Mouse (Mus musculus) hindbrain, embryonic 11.5 days (tissue): ENCODE data around the gene Med25. TPM values are rescaled to one million over a fixed set of nuclear protein-coding genes. Genes with fewer than 3 reads are reported as not detected.
A peak's percentile ranks its signal among the peaks of the same experiment; 100 is the strongest.

ENCODE experiments used
- ATAC-seq: fragments of 200-750 bp; cut with Nextera tagmentation; 2 replicates; pipeline ENCODE4 v1.8.0; 2017; ENCODE audit warnings: mild to moderate bottlenecking, moderate TSS enrichment, moderate library complexity; ENCODE audit not compliant: low FRiP score
- DNase-seq: peaks from one replicate; pipeline ENCODE4 v3.0.0-alpha.2; 2015; ENCODE audit warnings: low spot score
- H3K27ac ChIP-seq: fragments of 300-500 bp; sonication (generic); 2 replicates; pipeline ENCODE4 v1.5.1; 2014; ENCODE audit warnings: mild to moderate bottlenecking, low read depth, low read length
- H3K27me3 ChIP-seq: fragments of 300-500 bp; sonication (generic); 2 replicates; pipeline ENCODE4 v1.6.1; 2014; ENCODE audit warnings: mild to moderate bottlenecking, low read length, moderate library complexity, mixed read lengths; ENCODE audit not compliant: control insufficient read depth, insufficient read depth
- H3K36me3 ChIP-seq: fragments of 300-500 bp; sonication (generic); 2 replicates; pipeline ENCODE4 v1.6.1; 2014; ENCODE audit warnings: mild to moderate bottlenecking, low read length, moderate library complexity, mixed read lengths; ENCODE audit not compliant: control insufficient read depth, insufficient read depth
- H3K4me1 ChIP-seq: fragments of 300-500 bp; sonication (generic); replicated peaks from 2 replicates; pipeline ENCODE4 v1.6.1; 2014; ENCODE audit warnings: low read length, mixed read lengths; ENCODE audit not compliant: control insufficient read depth, insufficient read depth
- H3K4me2 ChIP-seq: fragments of 300-500 bp; sonication (generic); replicated peaks from 2 replicates; pipeline ENCODE4 v1.6.1; 2014; ENCODE audit warnings: mild to moderate bottlenecking, low read depth, low read length
- H3K4me3 ChIP-seq: fragments of 300-500 bp; sonication (generic); 2 replicates; pipeline ENCODE4 v1.5.1; 2014; ENCODE audit warnings: low read depth, low read length
- H3K9ac ChIP-seq: fragments of 300-500 bp; sonication (generic); 2 replicates; pipeline ENCODE4 v1.6.1; 2014; ENCODE audit warnings: low read depth, low read length
- H3K9me3 ChIP-seq: fragments of 300-500 bp; sonication (generic); 2 replicates; pipeline ENCODE4 v1.6.1; 2016; ENCODE audit warnings: low read length; ENCODE audit not compliant: control insufficient read depth
- WGBS: fragments of 180-500 bp; shearing (Covaris S2); extraction: QIAGEN DNeasy Blood & Tissue Kit; methylation state at CpG from one replicate; pipeline ENCODE4 v1.1.7; 2014; 5-methylcytosine and 5-hydroxymethylcytosine counted together
- polyA plus RNA-seq: library from polyadenylated mRNA; unstranded; fragments of >200 nt; fragmentation: Nextera tagmentation; extraction: Ambion mirVana; gene quantifications from 2 replicates; pipeline ENCODE4 v1.2.1, GENCODE M21; 2014

Gene Med25
- polyA plus RNA-seq, 1 experiment from 2014 or later = 76.2 TPM

GRCm38 (mm10) chr7:44840426-44840825 lies 52.1 kb downstream of the Med25 start:
- Histone ChIP-seq H3K27me3 (peaks cover 20% of the 10 kb centered on the region), H3K9ac (no peak overlapping the region), H3K4me2 (peak overlapping the region; percentile 49; the same call in 1 of the 2 replicates), H3K9me3 (no peaks in the 10 kb centered on the region), H3K4me3 (no peak overlapping the region), H3K36me3 (peaks cover 11% of the 10 kb centered on the region), H3K27ac (no peak overlapping the region), H3K4me1 (peaks cover 10% of the 10 kb centered on the region)
- DNase-seq = no peak
- 65% methylated on average over 14 of the region's 14 CpGs for WGBS
- ATAC-seq = no peak

DNA sequence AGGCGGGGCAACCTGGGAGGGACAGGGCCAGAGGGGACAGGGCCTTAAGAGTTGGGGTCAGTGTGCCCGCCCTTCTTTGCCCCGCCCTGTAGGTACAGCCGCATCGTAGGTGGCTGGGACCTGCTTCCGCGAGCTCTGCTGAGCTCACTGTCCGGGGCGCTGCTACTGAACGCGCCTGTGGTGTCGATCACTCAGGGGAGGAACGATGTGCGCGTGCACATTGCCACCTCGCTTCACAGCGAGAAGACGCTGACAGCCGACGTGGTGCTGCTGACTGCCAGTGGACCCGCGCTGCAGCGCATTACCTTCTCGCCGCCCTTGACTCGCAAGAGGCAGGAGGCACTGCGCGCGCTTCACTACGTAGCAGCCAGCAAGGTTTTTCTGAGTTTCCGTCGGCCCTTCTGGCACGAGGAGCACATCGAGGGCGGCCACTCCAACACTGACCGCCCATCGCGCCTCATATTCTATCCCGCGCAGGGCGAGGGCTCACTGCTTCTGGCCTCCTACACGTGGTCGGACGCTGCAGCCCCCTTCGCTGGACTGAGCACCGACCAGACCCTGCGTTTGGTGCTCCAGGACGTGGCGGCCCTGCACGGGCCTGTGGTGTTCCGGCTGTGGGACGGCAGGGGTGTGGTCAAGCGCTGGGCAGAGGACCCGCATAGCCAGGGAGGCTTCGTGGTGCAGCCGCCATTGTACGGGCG lies 52.9 kb downstream of the Med25 start:
- Histone ChIP-seq H3K9me3 (no peaks in the 10 kb centered on the region), H3K9ac (peak overlapping the region; percentile 42; the same call in 1 of the 2 replicates), H3K27me3 (peaks cover 20% of the 10 kb centered on the region), H3K27ac (no peak overlapping the region), H3K4me2 (peak overlapping the region; percentile 49), H3K4me3 (peak overlapping the region; percentile 23), H3K4me1 (peaks cover 10% of the 10 kb centered on the region), H3K36me3 (peaks cover 7% of the 10 kb centered on the region)
- 3% methylated on average over 56 of the region's 58 CpGs for WGBS
- ATAC-seq (peak; percentile 48), DNase-seq (peak; percentile 57)

- no peaks in the 10 kb centered on the region for H3K9me3 ChIP-seq
- DNase-seq = no peak
- H3K27ac ChIP-seq = no peak overlapping the region
- ATAC-seq = no peak; the same call in 1 of the 2 replicates
- 33% methylated on average over 11 of the region's 11 CpGs for WGBS
- H3K4me1 ChIP-seq = peaks cover 10% of the 10 kb centered on the region
- peaks cover 5% of the 10 kb centered on the region for H3K36me3 ChIP-seq
- peak overlapping the region; percentile 49 for H3K4me2 ChIP-seq
- H3K9ac ChIP-seq = 0 out of 2 replicates have a peak overlapping the region, but pooled peaks have one; percentile 29
- peaks cover 20% of the 10 kb centered on the region for H3K27me3 ChIP-seq
- peak overlapping the region; percentile 23 for H3K4me3 ChIP-seq
Measured at GRCm38 (mm10) chr7:44839171-44839490, 53.4 kb downstream of the Med25 start.

DNA sequence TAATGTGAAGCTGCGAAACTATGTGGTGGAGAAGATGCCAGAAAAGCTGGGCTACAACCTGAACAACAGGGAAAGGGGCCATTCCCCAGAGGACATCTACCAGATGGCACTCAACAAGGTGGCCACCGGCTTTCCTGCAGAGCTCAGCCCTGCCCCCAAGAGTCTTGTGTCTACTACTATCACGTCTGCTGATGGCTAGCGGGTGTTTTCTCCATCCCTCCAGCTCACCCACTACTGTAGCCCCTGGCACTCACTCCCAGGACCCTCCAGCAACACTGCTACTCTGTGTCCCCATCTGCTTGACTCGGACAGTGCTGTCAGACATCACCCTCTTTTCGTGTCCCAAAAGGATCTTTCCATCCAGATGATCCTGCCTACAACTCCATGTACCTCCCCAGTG lies 54.4 kb downstream of the Med25 start:
- Histone ChIP-seq H3K4me2 (no peak overlapping the region), H3K27ac (no peak overlapping the region), H3K9me3 (no peaks in the 10 kb centered on the region), H3K27me3 (peaks cover 20% of the 10 kb centered on the region), H3K4me3 (no peak overlapping the region), H3K9ac (no peak overlapping the region), H3K4me1 (peaks cover 10% of the 10 kb centered on the region), H3K36me3 (0 out of 2 replicates have a peak, but pooled peaks cover 2% of the 10 kb centered on the region)
- ATAC-seq = no peak
- DNase-seq = no peak
- 91% methylated on average over 6 of the region's 6 CpGs for WGBS

DNA sequence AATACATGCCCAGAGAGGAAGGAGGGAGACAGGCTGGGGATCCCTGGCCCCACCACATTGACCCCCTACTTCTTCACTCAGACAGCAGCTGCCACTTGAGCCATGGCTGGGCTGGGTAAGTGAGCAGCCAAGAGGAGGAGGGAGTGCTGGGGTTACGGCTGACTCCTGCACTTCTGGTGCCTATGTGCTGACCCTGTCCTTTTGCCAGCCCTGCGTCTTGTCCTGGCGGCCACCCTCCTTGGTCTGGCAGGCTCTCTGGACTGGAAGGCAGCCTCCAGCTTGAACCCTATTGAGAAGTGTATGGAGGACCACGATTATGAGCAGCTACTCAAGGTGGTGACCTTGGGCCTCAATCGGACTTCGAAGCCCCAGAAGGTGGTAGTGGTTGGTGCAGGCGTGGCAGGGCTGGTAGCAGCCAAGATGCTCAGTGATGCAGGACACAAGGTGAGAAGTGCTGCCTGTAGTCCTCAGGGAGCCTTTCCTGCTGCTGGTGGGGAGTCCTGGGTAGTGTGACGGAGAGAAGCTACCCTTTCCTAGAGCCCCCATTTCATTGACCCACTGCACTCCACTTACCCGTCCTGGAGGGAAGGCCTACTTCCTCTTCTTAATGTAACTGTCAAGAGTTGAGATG lies 56.0 kb downstream of the Med25 start:
- Histone ChIP-seq H3K4me1 (peaks cover 10% of the 10 kb centered on the region), H3K27ac (no peak overlapping the region), H3K36me3 (no peaks in the 10 kb centered on the region), H3K27me3 (peaks cover 20% of the 10 kb centered on the region), H3K4me2 (no peak overlapping the region), H3K9ac (no peak overlapping the region), H3K9me3 (no peaks in the 10 kb centered on the region), H3K4me3 (no peak overlapping the region)
- DNase-seq = no peak
- ATAC-seq = no peak
- 86% methylated on average over 9 of the region's 9 CpGs for WGBS

GRCm38 (mm10) chr7:44836016-44836404 lies 56.5 kb downstream of the Med25 start:
- H3K9ac ChIP-seq = no peak overlapping the region

DNA sequence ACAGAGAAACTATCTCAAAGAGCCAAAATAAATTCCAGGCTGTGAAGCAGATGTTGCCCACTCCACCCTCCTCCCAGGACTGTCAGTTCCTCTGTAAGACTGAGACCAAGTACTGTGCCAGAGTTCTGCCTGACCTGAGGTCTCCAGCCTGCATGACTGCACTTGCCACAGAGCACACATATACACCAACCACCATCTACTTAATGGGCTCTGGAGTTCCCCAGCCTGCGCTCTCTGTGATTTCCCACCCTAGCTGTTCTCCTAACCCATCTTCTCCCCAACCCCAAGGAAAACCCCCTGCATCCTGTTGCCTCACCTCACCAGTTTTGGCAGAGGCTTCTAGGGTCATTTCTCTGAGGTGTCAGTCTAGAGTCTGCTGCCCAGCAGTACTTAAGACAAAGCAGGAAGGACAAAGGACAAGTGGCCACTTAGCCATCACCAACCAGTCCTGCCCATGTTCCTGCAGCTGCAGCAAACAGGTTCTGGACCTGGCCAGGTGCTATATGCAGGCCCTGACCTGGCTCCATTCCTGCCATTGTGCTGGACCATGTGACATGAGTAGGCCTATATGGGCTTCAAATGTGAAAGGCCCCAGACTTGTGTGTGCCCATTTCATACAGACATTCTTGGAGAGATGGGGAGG lies 57.0 kb downstream of the Med25 start:
- no peak for DNase-seq
- Histone ChIP-seq H3K4me1 (peaks cover 9% of the 10 kb centered on the region), H3K36me3 (peaks cover 4% of the 10 kb centered on the region; the same call in 1 of the 2 replicates), H3K4me2 (no peak overlapping the region), H3K4me3 (no peak overlapping the region), H3K27ac (no peak overlapping the region), H3K27me3 (peaks cover 17% of the 10 kb centered on the region), H3K9me3 (no peaks in the 10 kb centered on the region), H3K9ac (no peak overlapping the region)
- no peak for ATAC-seq
- WGBS = 87% methylated on average over 1 of the region's 1 CpGs

More at GRCm38 (mm10) chr7:44836016-44836404, 56.5 kb downstream of the Med25 start:
- ATAC-seq (no peak), DNase-seq (no peak)
- no peak overlapping the region for H3K27ac ChIP-seq
- no peaks in the 10 kb centered on the region for H3K9me3 ChIP-seq
- H3K4me2 ChIP-seq = no peak overlapping the region
- H3K4me1 ChIP-seq = peaks cover 10% of the 10 kb centered on the region
- H3K4me3 ChIP-seq = no peak overlapping the region
- H3K27me3 ChIP-seq = peaks cover 20% of the 10 kb centered on the region
- WGBS = 51% methylated on average over 3 of the region's 3 CpGs
- 0 out of 2 replicates have a peak, but pooled peaks cover 2% of the 10 kb centered on the region for H3K36me3 ChIP-seq

- DNase-seq (no peak), ATAC-seq (no peak)
- 78% methylated on average over 4 of the region's 4 CpGs for WGBS
- H3K4me3 ChIP-seq = no peak overlapping the region
- no peak overlapping the region for H3K9ac ChIP-seq
- H3K36me3 ChIP-seq = peaks cover 15% of the 10 kb centered on the region
- H3K4me2 ChIP-seq = no peak overlapping the region
- no peaks in the 10 kb centered on the region for H3K9me3 ChIP-seq
- H3K27me3 ChIP-seq = no peaks in the 10 kb centered on the region
- no peaks in the 10 kb centered on the region for H3K4me1 ChIP-seq
- H3K27ac ChIP-seq = no peak overlapping the region
Measured at GRCm38 (mm10) chr7:44832763-44833162, 59.7 kb downstream of the Med25 start.
